Comparison of ENCODE assay signal across 8 mouse cellular contexts in genomic region chr7:105786506-105787284, GRCm38 (mm10). TPM values are rescaled to one million over a fixed set of nuclear protein-coding genes. Genes with fewer than 3 reads are reported as not detected.
DNase-seq lines count a peak whose midpoint lies in the region; ATAC-seq and TF ChIP-seq lines count a peak whose summit lies in the region.

No protein-coding gene starts in this region.

- no peak for TF ChIP-seq CTCF in hindbrain, postnatal 0 days (IDR thresholded peaks at IDR 0.05; ENCODE audit: low read depth)

- WGBS in kidney, embryonic 14.5 days: 6% methylated on average over 20 of the region's 20 CpGs
- WGBS in embryonic facial prominence, embryonic 10.5 days: 4% methylated on average over 20 of the region's 20 CpGs
- WGBS in hindbrain, postnatal 0 days: 4% methylated on average over 20 of the region's 20 CpGs

- peak; percentile 71 for ATAC-seq in kidney, embryonic 14.5 days (ENCODE audit: low FRiP score, low TSS enrichment)
- peak; percentile 79 for ATAC-seq in hindbrain, postnatal 0 days

- H3K4me3 ChIP-seq in kidney, embryonic 14.5 days (ENCODE audit: low read length): peak overlapping the region; percentile 88
- H3K4me3 ChIP-seq in embryonic facial prominence, embryonic 10.5 days: peak overlapping the region; percentile 87
- peak overlapping the region; percentile 96 for H3K4me3 ChIP-seq in hindbrain, postnatal 0 days (ENCODE audit: low read length)

- H3K4me1 ChIP-seq in kidney, embryonic 14.5 days (ENCODE audit: control insufficient read depth, insufficient read depth, low read length): peaks cover 26% of the 10 kb centered on the region
- peaks cover 57% of the 10 kb centered on the region for H3K4me1 ChIP-seq in embryonic facial prominence, embryonic 10.5 days
- H3K4me1 ChIP-seq in hindbrain, postnatal 0 days (ENCODE audit: insufficient read depth, low read length): peaks cover 32% of the 10 kb centered on the region

- H3K9me3 ChIP-seq in kidney, embryonic 14.5 days (ENCODE audit: control insufficient read depth, low read length): no peaks in the 10 kb centered on the region
- no peaks in the 10 kb centered on the region for H3K9me3 ChIP-seq in embryonic facial prominence, embryonic 10.5 days
- no peaks in the 10 kb centered on the region for H3K9me3 ChIP-seq in hindbrain, postnatal 0 days (ENCODE audit: low read length)

- H3K27ac ChIP-seq in kidney, embryonic 14.5 days (ENCODE audit: low read depth, low read length): peak overlapping the region; percentile 88
- H3K27ac ChIP-seq in embryonic facial prominence, embryonic 10.5 days (replicated peaks): peak overlapping the region; percentile 99
- H3K27ac ChIP-seq in hindbrain, postnatal 0 days: peak overlapping the region; percentile 97

- peak overlapping the region; percentile 70 for H3K4me2 ChIP-seq in kidney, embryonic 14.5 days (replicated peaks; ENCODE audit: low read depth, low read length)
- H3K4me2 ChIP-seq in hindbrain, postnatal 0 days (ENCODE audit: low read depth, low read length): peak overlapping the region; percentile 84

- H3K27me3 ChIP-seq in kidney, embryonic 14.5 days (ENCODE audit: control insufficient read depth, insufficient read depth, low read length): no peaks in the 10 kb centered on the region
- peaks cover 34% of the 10 kb centered on the region for H3K27me3 ChIP-seq in embryonic facial prominence, embryonic 10.5 days (replicated peaks; ENCODE audit: low read depth, poor library complexity, severe bottlenecking)
- no peaks in the 10 kb centered on the region for H3K27me3 ChIP-seq in hindbrain, postnatal 0 days (ENCODE audit: insufficient read depth, low read length)

- no peak for DNase-seq in kidney, postnatal 25 days
- peak; percentile 66 for DNase-seq in embryonic facial prominence, embryonic 10.5 days (ENCODE audit: low spot score)
- DNase-seq in hindbrain, postnatal 0 days (ENCODE audit: low spot score): peak; percentile 57
- peak; percentile 25 for DNase-seq in naive thymus-derived CD4-positive, alpha-beta T cell, adult 2 months (ENCODE audit: low read depth)
- DNase-seq in thymus, postnatal 14 days: no peak
- DNase-seq in layer of hippocampus, postnatal 14 days (ENCODE audit: low spot score in 2 of 2): no peak
- DNase-seq in cerebellum, adult 11 months: no peak

- peaks cover 12% of the 10 kb centered on the region for H3K36me3 ChIP-seq in kidney, embryonic 14.5 days (ENCODE audit: control insufficient read depth, insufficient read depth, low read length)
- H3K36me3 ChIP-seq in embryonic facial prominence, embryonic 10.5 days (replicated peaks): peaks cover 43% of the 10 kb centered on the region
- H3K36me3 ChIP-seq in hindbrain, postnatal 0 days (ENCODE audit: insufficient read depth, low read length): peaks cover 10% of the 10 kb centered on the region; the same call in 1 of the 2 replicates

- peak overlapping the region; percentile 97 for H3K9ac ChIP-seq in kidney, embryonic 14.5 days (ENCODE audit: low read depth, low read length)
- peak overlapping the region; percentile 99 for H3K9ac ChIP-seq in hindbrain, postnatal 0 days (replicated peaks; ENCODE audit: low read length)

RNA-seq across cellular contexts. Expression of gene Dchs1, which starts 0.8 kb away (rescaled TPM):
- polyA plus RNA-seq in kidney, embryonic 14.5 days (2014; fragmentation: Nextera tagmentation; extraction: Ambion mirVana): 13.1 and 19.0 TPM in 2 replicates
- polyA plus RNA-seq in embryonic facial prominence, embryonic 10.5 days (2016; fragmentation: Nextera tagmentation; extraction: Ambion mirVana): 13.7 and 14.8 TPM in 2 replicates
- total RNA-seq in hindbrain, postnatal 0 days (2014; rRNA removed): 96.9 and 109 TPM in 2 replicates
- polyA plus RNA-seq in hindbrain, postnatal 0 days (2015; fragmentation: Nextera tagmentation; extraction: Ambion mirVana): 6.0 and 6.6 TPM in 2 replicates
- 10 to 100 TPM; 26.9 to 30.3 TPM for total RNA-seq in layer of hippocampus, postnatal 14 days (2021)

RNA-seq across cellular contexts. Expression of gene Mrpl17, which starts 24.2 kb away (rescaled TPM):
- 434 and 459 TPM in 2 replicates for polyA plus RNA-seq in kidney, embryonic 14.5 days (2014; fragmentation: Nextera tagmentation; extraction: Ambion mirVana)
- polyA plus RNA-seq in embryonic facial prominence, embryonic 10.5 days (2016; fragmentation: Nextera tagmentation; extraction: Ambion mirVana): 329 and 340 TPM in 2 replicates
- total RNA-seq in hindbrain, postnatal 0 days (2014; rRNA removed): 6.6 and 20.1 TPM in 2 replicates
- 225 and 226 TPM in 2 replicates for polyA plus RNA-seq in hindbrain, postnatal 0 days (2015; fragmentation: Nextera tagmentation; extraction: Ambion mirVana)
- total RNA-seq in layer of hippocampus, postnatal 14 days (2021): 100 to 1,000 TPM; 121 to 126 TPM

RNA-seq across cellular contexts. Expression of gene Tpp1, which starts 34.7 kb away (rescaled TPM):
- polyA plus RNA-seq in kidney, embryonic 14.5 days (2014; fragmentation: Nextera tagmentation; extraction: Ambion mirVana): 58.0 and 86.4 TPM in 2 replicates
- 45.0 and 49.2 TPM in 2 replicates for polyA plus RNA-seq in embryonic facial prominence, embryonic 10.5 days (2016; fragmentation: Nextera tagmentation; extraction: Ambion mirVana)
- total RNA-seq in hindbrain, postnatal 0 days (2014; rRNA removed): 64.6 and 74.7 TPM in 2 replicates
- 47.1 and 53.7 TPM in 2 replicates for polyA plus RNA-seq in hindbrain, postnatal 0 days (2015; fragmentation: Nextera tagmentation; extraction: Ambion mirVana)
- total RNA-seq in layer of hippocampus, postnatal 14 days (2021): 10 to 100 TPM; 54.0 to 54.2 TPM

RNA-seq across cellular contexts. Expression of gene Taf10, which starts 42.5 kb away (rescaled TPM):
- 180 and 241 TPM in 2 replicates for polyA plus RNA-seq in kidney, embryonic 14.5 days (2014; fragmentation: Nextera tagmentation; extraction: Ambion mirVana)
- polyA plus RNA-seq in embryonic facial prominence, embryonic 10.5 days (2016; fragmentation: Nextera tagmentation; extraction: Ambion mirVana): 154 and 163 TPM in 2 replicates
- total RNA-seq in hindbrain, postnatal 0 days (2014; rRNA removed): 83.8 and 111 TPM in 2 replicates
- polyA plus RNA-seq in hindbrain, postnatal 0 days (2015; fragmentation: Nextera tagmentation; extraction: Ambion mirVana): 120 and 124 TPM in 2 replicates
- total RNA-seq in layer of hippocampus, postnatal 14 days (2021): 100 to 1,000 TPM; 137 to 150 TPM

RNA-seq across cellular contexts. Expression of gene Rrp8, which starts 49.5 kb away (rescaled TPM):
- polyA plus RNA-seq in kidney, embryonic 14.5 days (2014; fragmentation: Nextera tagmentation; extraction: Ambion mirVana): 28.5 and 46.7 TPM in 2 replicates
- polyA plus RNA-seq in embryonic facial prominence, embryonic 10.5 days (2016; fragmentation: Nextera tagmentation; extraction: Ambion mirVana): 45.3 and 45.4 TPM in 2 replicates
- total RNA-seq in hindbrain, postnatal 0 days (2014; rRNA removed): 14.5 TPM in 2 replicates
- 18.9 and 20.8 TPM in 2 replicates for polyA plus RNA-seq in hindbrain, postnatal 0 days (2015; fragmentation: Nextera tagmentation; extraction: Ambion mirVana)
- total RNA-seq in layer of hippocampus, postnatal 14 days (2021): 10 to 100 TPM; 12.5 to 14.7 TPM

Comparison
In these comparisons a context has a peak if more than half of its experiments do, and no peak if none do; other contexts are left out.
1. DNase-seq: peak in embryonic facial prominence, embryonic 10.5 days (single experiment), hindbrain, postnatal 0 days (single experiment) and naive thymus-derived CD4-positive, alpha-beta T cell, adult 2 months (single experiment); none in kidney, postnatal 25 days (0 of 2), thymus, postnatal 14 days (single experiment), layer of hippocampus, postnatal 14 days (0 of 2) and cerebellum, adult 11 months (single experiment).
2. Peak in every context shown above with its lines, with median percentiles within 50 percentile points of each other: H3K27ac ChIP-seq and H3K4me3 ChIP-seq.